Mouse (Mus musculus): ENCODE data around the gene Snrpd3. TPM values are rescaled to one million over a fixed set of nuclear protein-coding genes. Genes with fewer than 3 reads are reported as not detected.

Gene Snrpd3
- polyA plus RNA-seq, 2 experiments from 2014 or later = 103 to 218 TPM

- ATAC-seq = no peak
Observed at GRCm38 (mm10) chr10:75568029-75568428, 50.7 kb downstream of the Snrpd3 start.

GRCm38 (mm10) chr10:75568441-75568840, 51.1 kb downstream of the Snrpd3 start:
- ATAC-seq = no peak

- ATAC-seq = no peak
Observed at GRCm38 (mm10) chr10:75568851-75569250, 51.5 kb downstream of the Snrpd3 start.

- ATAC-seq = no peak
Observed at GRCm38 (mm10) chr10:75570981-75571657, 53.8 kb downstream of the Snrpd3 start.

GRCm38 (mm10) chr10:75571937-75572336, 54.6 kb downstream of the Snrpd3 start:
- ATAC-seq = no peak

- no peak for ATAC-seq
Observed at GRCm38 (mm10) chr10:75573181-75573580, 55.8 kb downstream of the Snrpd3 start.

GRCm38 (mm10) chr10:75573965-75574364, 56.6 kb downstream of the Snrpd3 start:
- no peak for ATAC-seq

GRCm38 (mm10) chr10:75579129-75579528, 61.8 kb downstream of the Snrpd3 start:
- ATAC-seq = no peak

- ATAC-seq = peak; percentile 88
Observed at GRCm38 (mm10) chr10:75585876-75586552, 68.7 kb downstream of the Snrpd3 start.

- ATAC-seq = no peak
Observed at GRCm38 (mm10) chr10:75586553-75586879, 69.2 kb downstream of the Snrpd3 start.

Other genes starting within 250 kb of the Snrpd3 start
- gene Adora2a, start 200.7 kb upstream of the Snrpd3 start, polyA plus RNA-seq (2017; shearing (Covaris generic)) = 10 to 100 TPM; 16.1 to 36.3 TPM
- under 1 TPM in 1 of 2 experiments, not detected in 1; 0.74 TPM for gene Upb1, start 116.4 kb upstream of the Snrpd3 start, polyA plus RNA-seq (2017; shearing (Covaris generic))
- 10 to 100 TPM; 16.2 to 23.0 TPM for gene Gucd1, start 421 bp downstream of the Snrpd3 start, polyA plus RNA-seq (2017; shearing (Covaris generic))
- gene Lrrc75b, start 42.8 kb downstream of the Snrpd3 start, polyA plus RNA-seq (2017; shearing (Covaris generic)) = under 1 TPM in 1 of 2 experiments, not detected in 1; 0.40 TPM
- 1 to 10 TPM; 2.8 to 4.0 TPM for gene Ggt1, start 44.1 kb downstream of the Snrpd3 start, polyA plus RNA-seq (2017; shearing (Covaris generic))
- gene Ggt5, start 71.8 kb downstream of the Snrpd3 start, polyA plus RNA-seq (2017; shearing (Covaris generic)) = under 1 TPM; 0.27 to 0.76 TPM
- 10 to 100 TPM in 1 of 2 experiments, 1 to 10 TPM in 1; 9.2 to 19.4 TPM for gene Susd2, start 126.5 kb downstream of the Snrpd3 start, polyA plus RNA-seq (2017; shearing (Covaris generic))
- 10 to 100 TPM; 25.1 to 30.0 TPM for gene Cabin1, start 246.8 kb downstream of the Snrpd3 start, polyA plus RNA-seq (2017; shearing (Covaris generic))

All from CD4-positive, CD25-positive, alpha-beta regulatory T cell, adult 4 months (primary cell).